Mouse (Mus musculus) G1E (cell line): ENCODE measurements at regions not wholly inside any gene's neighbourhood (a gene's known extent, or its start where the extent isn't known, plus 50 kb on each side); places are given as distances from the start of the nearest gene placed in this dataset.

ENCODE experiments used
- ATAC-seq: 2 replicates; pipeline ENCODE4 v1.8.0; 2016; ENCODE audit warnings: mild to moderate bottlenecking; ENCODE audit not compliant: insufficient number of reproducible peaks, poor library complexity, low FRiP score, severe bottlenecking; ENCODE audit errors: extremely low read depth
- DNase-seq: peaks from one replicate; pipeline ENCODE4 v3.0.0; 2012; ENCODE audit warnings: low spot score
- H3K27me3 ChIP-seq: 2 replicates; pipeline ENCODE4 v1.6.1; 2012; ENCODE audit warnings: mild to moderate bottlenecking, low read length, inconsistent platforms; ENCODE audit not compliant: insufficient read depth
- H3K36me3 ChIP-seq: replicated peaks from 2 replicates; pipeline ENCODE3; 2012; ENCODE audit warnings: mild to moderate bottlenecking, inconsistent platforms
- H3K4me1 ChIP-seq: 2 replicates; pipeline ENCODE4 v1.6.1; 2012; ENCODE audit warnings: low read depth, low read length, inconsistent platforms, mixed read lengths; ENCODE audit not compliant: insufficient read depth
- H3K4me3 ChIP-seq: 2 replicates; pipeline ENCODE4 v1.5.1; 2012; ENCODE audit warnings: low read depth, mild to moderate bottlenecking, inconsistent platforms, low read length, moderate library complexity, mixed read lengths
- H3K9me3 ChIP-seq: replicated peaks from 2 replicates; pipeline ENCODE4 v1.6.1; 2012; ENCODE audit warnings: inconsistent platforms
- CTCF ChIP-seq: IDR thresholded peaks from 2 replicates; pipeline ENCODE4 v1.5.1; 2012; ENCODE audit warnings: low read depth, low read length, inconsistent platforms, mixed read lengths
- GATA1 ChIP-seq: IDR thresholded peaks from 2 replicates; pipeline ENCODE4 v1.6.1; 2012; ENCODE audit warnings: borderline replicate concordance, low read length, inconsistent platforms, mixed read lengths
- GATA2 ChIP-seq: IDR thresholded peaks from 2 replicates; pipeline ENCODE4 v1.6.1; 2012; ENCODE audit warnings: low read depth, low read length, inconsistent platforms, borderline replicate concordance
- POLR2AphosphoS5 ChIP-seq: IDR thresholded peaks from 2 replicates; pipeline ENCODE4 v1.6.1; 2012; ENCODE audit warnings: low read depth, low read length, inconsistent platforms; ENCODE audit not compliant: insufficient replicate concordance
- TAL1 ChIP-seq: conservative IDR thresholded peaks from 2 replicates; pipeline ENCODE4 v1.6.1; 2012; ENCODE audit warnings: low read depth, low read length, inconsistent platforms, mixed read lengths

DNA sequence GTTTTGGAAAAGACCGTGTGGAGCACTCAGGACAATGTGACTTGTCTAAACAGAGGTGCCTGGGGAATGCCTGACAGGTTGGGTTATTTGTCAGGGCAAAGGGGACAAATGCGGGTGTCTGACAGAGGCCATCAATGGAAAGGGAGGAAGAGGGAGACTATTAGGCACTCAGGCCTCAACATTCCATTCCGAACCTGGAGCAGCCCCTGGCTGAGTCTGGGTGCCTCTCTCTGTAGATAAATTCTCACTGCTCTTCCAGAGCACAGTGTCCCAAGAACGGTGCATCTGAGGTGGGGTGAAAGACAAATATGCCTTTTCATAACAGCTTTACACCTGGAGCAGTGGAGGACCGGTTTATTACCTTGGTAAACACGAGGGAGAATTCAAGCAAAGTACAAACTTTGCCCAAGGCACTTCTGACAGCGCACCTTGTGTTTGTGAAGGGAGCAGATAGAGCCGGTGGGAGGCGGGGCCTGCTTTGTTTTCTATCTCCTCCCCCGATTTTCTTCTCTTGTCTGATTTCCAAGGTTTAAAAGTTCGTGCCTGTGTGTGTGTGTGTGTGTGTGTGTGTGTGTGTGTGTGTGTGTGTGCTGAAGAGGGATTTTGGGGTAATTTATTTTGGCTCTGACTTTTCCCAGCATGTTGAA, 68.4 kb upstream of the Bcl6 start:
- Histone ChIP-seq H3K4me3 (no peak overlapping the region), H3K4me1 (no peaks in the 10 kb centered on the region), H3K36me3 (no peaks in the 10 kb centered on the region), H3K27me3 (no peaks in the 10 kb centered on the region), H3K9me3 (peaks cover 54% of the 10 kb centered on the region)
- no peak for DNase-seq
- ATAC-seq, result no peak
- TF ChIP-seq TAL1, result no peak
- TF ChIP-seq CTCF, result no peak
- no peak for TF ChIP-seq POLR2AphosphoS5
- no peak for TF ChIP-seq GATA1
- no peak for TF ChIP-seq GATA2

DNA sequence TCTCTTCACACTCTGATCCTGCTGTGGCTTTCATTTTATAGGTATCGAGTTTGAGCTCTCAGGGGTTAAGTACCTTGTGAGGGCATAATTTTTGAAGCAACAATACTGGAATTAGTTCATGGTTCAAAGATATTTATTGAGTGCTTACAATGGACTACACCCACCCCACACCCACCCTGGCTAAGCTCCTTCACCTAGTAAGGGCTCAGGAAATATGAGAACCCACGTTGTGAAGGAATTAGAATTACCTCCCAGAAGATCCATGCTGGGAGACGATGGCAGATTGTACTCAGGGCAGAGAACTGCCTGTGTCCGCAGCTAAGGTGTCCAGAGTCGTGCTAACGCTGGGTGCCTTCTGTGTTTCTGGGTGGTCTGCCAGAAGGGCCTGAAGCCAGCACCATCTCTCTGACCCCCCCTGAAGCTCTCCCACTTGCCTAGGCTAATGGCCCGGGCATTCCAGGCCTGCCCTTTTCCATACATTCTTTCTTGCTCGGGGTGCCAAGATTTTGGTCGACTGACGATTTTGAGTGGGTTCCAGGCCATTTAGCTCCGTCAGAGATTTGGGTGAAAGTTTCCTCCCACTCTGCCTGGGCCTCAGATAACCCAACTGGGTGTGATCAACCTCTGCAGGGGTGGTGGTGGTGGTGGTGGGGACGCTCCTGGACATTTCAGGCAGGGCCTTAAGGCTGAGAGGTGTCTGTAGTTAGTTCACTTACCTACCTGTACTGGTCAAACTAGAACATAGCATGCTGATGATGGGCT, 67.7 kb upstream of the Bcl6 start:
- TF ChIP-seq GATA1, result no peak
- no peak for TF ChIP-seq TAL1
- no peak for TF ChIP-seq GATA2
- TF ChIP-seq CTCF, result no peak
- TF ChIP-seq POLR2AphosphoS5, result no peak
- no peaks in the 10 kb centered on the region for H3K4me1 ChIP-seq
- peaks cover 60% of the 10 kb centered on the region for H3K9me3 ChIP-seq
- no peak overlapping the region for H3K4me3 ChIP-seq
- no peaks in the 10 kb centered on the region for H3K27me3 ChIP-seq
- H3K36me3 ChIP-seq, result no peaks in the 10 kb centered on the region
- no peak for ATAC-seq
- no peak for DNase-seq

DNA sequence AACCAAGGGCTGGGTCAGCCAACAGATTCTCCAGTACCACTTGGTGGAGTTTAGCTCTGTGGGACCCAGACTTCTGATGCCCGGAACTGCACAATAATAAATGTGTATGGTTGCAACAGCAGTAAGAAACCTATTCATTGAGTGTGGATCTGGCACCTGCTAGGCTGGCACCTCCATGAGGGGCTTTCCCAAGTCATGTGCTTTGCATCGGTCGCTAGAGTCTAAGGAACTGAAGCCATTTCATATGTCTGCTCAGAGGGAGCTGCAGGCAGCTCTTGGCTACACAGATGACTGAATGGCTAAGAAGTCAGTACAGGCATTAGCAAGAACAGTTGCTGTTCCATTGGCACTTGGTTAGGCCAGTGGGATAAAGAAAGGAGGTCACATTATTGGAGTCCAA, 65.6 kb upstream of the Bcl6 start:
- TF ChIP-seq TAL1 (no peak), GATA2 (no peak), GATA1 (no peak), POLR2AphosphoS5 (no peak), CTCF (no peak)
- no peaks in the 10 kb centered on the region for H3K27me3 ChIP-seq
- H3K4me1 ChIP-seq, result no peaks in the 10 kb centered on the region
- H3K36me3 ChIP-seq, result no peaks in the 10 kb centered on the region
- ATAC-seq (no peak), DNase-seq (no peak)
- peaks cover 67% of the 10 kb centered on the region for H3K9me3 ChIP-seq
- no peak overlapping the region for H3K4me3 ChIP-seq

DNA sequence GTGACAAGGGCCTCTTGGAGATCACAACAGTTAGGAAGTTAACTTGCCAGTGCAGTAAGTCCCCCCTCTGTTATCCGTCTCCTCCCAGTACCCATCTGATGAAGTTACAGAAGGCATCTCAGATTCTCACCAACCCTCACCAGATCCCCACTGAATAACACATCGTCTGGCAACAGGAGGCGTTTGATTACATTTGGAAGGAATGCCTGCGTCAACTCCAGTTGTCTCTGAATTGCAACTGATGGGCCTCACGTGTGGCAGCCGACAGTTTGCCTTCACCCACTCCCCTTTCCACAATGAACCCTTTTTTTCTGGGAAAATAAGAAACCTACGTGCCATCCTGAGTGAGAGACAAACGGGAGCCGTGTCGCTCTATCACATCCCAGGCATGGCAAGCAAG, 64.8 kb upstream of the Bcl6 start:
- Histone ChIP-seq H3K4me1 (no peaks in the 10 kb centered on the region), H3K9me3 (peaks cover 61% of the 10 kb centered on the region), H3K27me3 (no peaks in the 10 kb centered on the region), H3K36me3 (no peaks in the 10 kb centered on the region), H3K4me3 (no peak overlapping the region)
- DNase-seq, result no peak
- no peak for ATAC-seq
- TF ChIP-seq POLR2AphosphoS5 (no peak), CTCF (no peak), GATA2 (no peak), TAL1 (no peak), GATA1 (no peak)

DNA sequence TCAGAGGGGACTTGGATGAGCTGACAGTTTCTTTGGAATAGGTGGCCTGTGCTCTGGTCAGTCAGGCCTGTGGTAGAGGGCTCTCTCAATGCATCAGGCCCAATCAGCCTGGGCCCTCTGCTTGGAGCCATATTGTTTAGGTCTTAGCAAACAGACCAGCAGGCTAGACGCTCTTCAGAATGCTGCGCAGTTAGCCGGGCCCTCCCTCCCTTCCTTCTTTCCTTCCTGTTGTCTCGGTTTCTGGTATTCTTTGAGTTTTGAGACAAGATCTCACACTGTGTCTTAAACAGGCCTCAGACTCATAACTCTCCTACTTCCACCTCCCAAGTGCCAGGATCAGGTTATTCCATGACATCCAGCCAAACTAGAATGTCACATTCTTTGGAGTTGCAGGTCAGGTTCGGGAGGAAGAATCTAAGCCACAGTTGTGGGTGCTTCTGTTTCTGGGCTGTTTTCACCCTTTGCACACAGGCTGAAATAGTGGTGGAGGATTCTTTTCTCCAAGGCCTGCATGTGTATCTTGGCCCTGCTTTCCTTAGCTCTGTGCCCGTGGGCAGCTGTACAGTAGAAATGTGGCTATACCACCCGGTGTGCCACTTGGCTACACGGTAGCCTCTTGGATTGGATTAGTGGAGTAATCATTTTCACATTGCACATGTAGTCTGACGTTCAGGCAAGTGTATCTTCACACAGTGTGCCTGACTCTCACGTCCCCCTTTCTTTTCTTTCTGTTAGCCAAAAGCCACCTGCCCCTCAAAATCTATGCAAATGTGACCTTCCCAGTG, 62.4 kb upstream of the Bcl6 start:
- Histone ChIP-seq H3K36me3 (no peaks in the 10 kb centered on the region), H3K4me3 (no peak overlapping the region), H3K4me1 (no peaks in the 10 kb centered on the region), H3K9me3 (peaks cover 47% of the 10 kb centered on the region), H3K27me3 (no peaks in the 10 kb centered on the region)
- TF ChIP-seq GATA1 (no peak), TAL1 (no peak), POLR2AphosphoS5 (no peak), GATA2 (no peak), CTCF (no peak)
- no peak for DNase-seq
- no peak for ATAC-seq

DNA sequence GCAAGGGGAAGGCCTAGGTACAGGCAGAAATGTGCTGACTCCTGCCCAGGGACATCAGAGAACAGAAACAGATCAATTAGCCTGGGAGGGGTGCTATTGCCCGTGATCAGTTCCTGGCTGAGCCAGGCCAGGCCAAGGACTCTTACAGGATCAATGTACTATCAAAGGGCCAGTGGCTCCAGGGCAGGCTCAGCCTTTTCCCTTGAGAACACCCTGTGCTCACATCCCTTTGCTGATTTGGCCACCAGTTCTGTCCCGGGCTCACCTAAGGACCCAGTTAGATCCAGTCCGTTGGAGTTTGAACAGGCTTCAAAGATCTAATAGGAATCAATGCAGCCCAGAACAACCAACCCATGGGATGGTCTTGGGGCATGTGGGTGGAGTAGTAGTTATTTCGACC, 55.1 kb upstream of the Bcl6 start:
- ATAC-seq (no peak), DNase-seq (no peak)
- TF ChIP-seq POLR2AphosphoS5 (no peak), GATA1 (no peak), GATA2 (no peak), CTCF (no peak), TAL1 (no peak)

More for the DNA sequence above, 55.1 kb upstream of the Bcl6 start:
- no peaks in the 10 kb centered on the region for H3K27me3 ChIP-seq
- no peaks in the 10 kb centered on the region for H3K4me1 ChIP-seq
- H3K4me3 ChIP-seq, result no peak overlapping the region
- peaks cover 20% of the 10 kb centered on the region for H3K9me3 ChIP-seq
- H3K36me3 ChIP-seq, result no peaks in the 10 kb centered on the region
